Mouse (Mus musculus): ENCODE data around the gene Slc13a3. TPM values are rescaled to one million over a fixed set of nuclear protein-coding genes. Genes with fewer than 3 reads are reported as not detected.

The Slc13a3 gene
- total and polyA plus RNA-seq, 3 experiments: not detected

DNA sequence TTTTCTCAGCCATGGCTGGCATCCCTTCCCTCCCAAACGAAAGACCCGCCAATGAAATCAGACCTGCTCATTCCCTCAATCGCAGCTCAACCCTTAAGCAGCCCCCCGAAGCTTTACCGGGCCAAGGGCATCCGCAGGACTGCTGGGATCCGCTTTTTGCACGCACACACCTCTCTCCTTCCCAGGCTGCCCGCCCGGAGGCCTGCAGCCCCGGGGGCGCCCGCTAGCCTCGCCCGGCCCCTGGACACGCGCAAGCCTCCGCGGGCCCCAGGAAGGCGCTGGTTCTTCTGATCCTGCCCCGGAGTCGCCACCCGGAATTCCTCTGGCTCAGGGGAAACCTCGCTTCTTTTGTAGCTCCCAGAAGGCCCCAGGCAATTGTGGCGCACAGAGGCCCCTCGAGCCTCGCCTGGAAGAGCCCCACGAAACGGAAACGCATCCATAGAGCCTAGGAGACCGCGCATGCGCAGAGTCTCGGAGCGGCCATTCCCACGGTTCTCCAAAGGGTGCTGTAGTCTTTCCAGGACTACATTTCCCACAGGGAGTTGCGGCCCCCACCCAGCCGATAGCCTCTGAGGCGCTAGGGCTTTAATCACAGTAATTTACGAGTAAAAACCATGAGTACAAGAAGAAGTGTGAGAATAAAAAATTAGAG is 85.1 kb downstream of the Slc13a3 start, which contains the start of gene Zfp334:
Gene Zfp334, minus strand, starts transcription at position 416 of the 652 bp plus-strand sequence.
- peaks cover 81% of the 10 kb centered on the region for H3K27me3 ChIP-seq (replicated peaks)
- TF ChIP-seq BHLHE40 (IDR thresholded peaks at IDR 0.05; ENCODE audit: low read depth, low read length) (no peak), NRF1 (IDR thresholded peaks at IDR 0.05; ENCODE audit: low read depth, low read length) (no peak), HCFC1 (IDR thresholded peaks at IDR 0.05; ENCODE audit: low read depth, low read length) (no peak), POLR2A (IDR thresholded peaks at IDR 0.05; ENCODE audit: low read depth, low read length) (no peak), SIN3A (IDR thresholded peaks at IDR 0.05; ENCODE audit: low read length) (no peak), UBTF (IDR thresholded peaks at IDR 0.05; ENCODE audit: low read depth, low read length) (no peak), IRF4 (IDR thresholded peaks at IDR 0.05; ENCODE audit: low read depth, low read length) (no peak), MEF2A (IDR thresholded peaks at IDR 0.05; ENCODE audit: borderline replicate concordance, low read depth, low read length) (no peak), TCF12 (IDR thresholded peaks at IDR 0.05; ENCODE audit: low read depth, low read length) (no peak)
- no peak within 1 kb of the TSS for H3K9ac ChIP-seq (ENCODE audit: insufficient read depth, low read depth)
- in situ Hi-C loops (cut with MboI; ENCODE audit: low pct_ligation_motif_present, low pct_unique_long_range_greater_than_20kb, low sequenced_read_pairs): no loop called here
- peaks cover 3% of the 10 kb centered on the region for H3K9me3 ChIP-seq (replicated peaks; ENCODE audit: low read length)
- no peaks in the 10 kb centered on the region for H3K79me2 ChIP-seq (replicated peaks; ENCODE audit: control insufficient read depth, extremely low read depth, insufficient read depth, poor library complexity, severe bottlenecking)
- H3K4me1 ChIP-seq (ENCODE audit: control insufficient read depth in 1 of 2, insufficient read depth in 2 of 2): no peaks in the 10 kb centered on the region; a peak in 1 of 4 replicates
- dilution Hi-C loops (cut with MboI; ENCODE audit: extremely low pct_ligation_motif_present, extremely low pct_unique_long_range_greater_than_20kb, low sequenced_read_pairs): no loop called here
- no peak within 1 kb of the TSS for H3K4me2 ChIP-seq (ENCODE audit: insufficient read depth, low read depth, poor library complexity, severe bottlenecking)
- no peaks in the 10 kb centered on the region for H3K36me3 ChIP-seq (replicated peaks in 1 of 2; ENCODE audit: control insufficient read depth in 1 of 2, insufficient read depth in 1 of 2, low read length in 1 of 2)
- H3K4me3 ChIP-seq (replicated peaks in 1 of 3; ENCODE audit: low read depth in 2 of 3, low read length in 2 of 3, poor library complexity in 1 of 3): no peak within 1 kb of the TSS
- no peak within 1 kb of the TSS for H3K27ac ChIP-seq (ENCODE audit: insufficient read depth, low read depth)
- DNase-seq (ENCODE audit: extremely low read depth): no peak

DNA sequence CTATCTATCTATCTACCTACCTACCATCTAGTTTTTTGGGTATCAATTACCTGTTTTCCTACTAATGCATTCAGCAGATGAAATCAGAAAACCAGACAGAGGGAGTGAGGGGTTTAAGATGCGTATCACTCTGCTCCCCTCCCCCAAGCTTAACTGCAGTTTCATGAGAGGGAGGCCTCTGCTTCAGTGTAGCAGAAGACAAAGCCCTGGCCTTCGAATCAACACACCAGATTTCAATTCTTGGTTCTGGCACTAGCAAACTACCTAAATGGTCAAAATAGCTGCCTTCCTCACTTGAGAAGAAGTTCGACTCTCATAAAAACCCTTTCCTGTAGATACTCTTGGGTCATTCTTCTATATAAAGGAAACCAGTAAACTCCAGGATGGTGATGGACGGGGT is 85.7 kb downstream of the Slc13a3 start:
- Histone ChIP-seq H3K4me2 (ENCODE audit: insufficient read depth, low read depth, poor library complexity, severe bottlenecking) (no peak overlapping the region), H3K9ac (ENCODE audit: insufficient read depth, low read depth) (no peak overlapping the region), H3K4me3 (replicated peaks in 1 of 3; ENCODE audit: low read depth in 2 of 3, low read length in 2 of 3, poor library complexity in 1 of 3) (no peak overlapping the region), H3K36me3 (replicated peaks in 1 of 2; ENCODE audit: control insufficient read depth in 1 of 2, insufficient read depth in 1 of 2, low read length in 1 of 2) (no peaks in the 10 kb centered on the region), H3K4me1 (ENCODE audit: control insufficient read depth in 1 of 2, insufficient read depth in 2 of 2) (no peaks in the 10 kb centered on the region), H3K79me2 (replicated peaks; ENCODE audit: control insufficient read depth, extremely low read depth, insufficient read depth, poor library complexity, severe bottlenecking) (no peaks in the 10 kb centered on the region), H3K27me3 (replicated peaks) (peaks cover 79% of the 10 kb centered on the region), H3K9me3 (replicated peaks; ENCODE audit: low read length) (peaks cover 3% of the 10 kb centered on the region), H3K27ac (ENCODE audit: insufficient read depth, low read depth) (no peak overlapping the region)
- in situ Hi-C loops (cut with MboI; ENCODE audit: low pct_ligation_motif_present, low pct_unique_long_range_greater_than_20kb, low sequenced_read_pairs) (no loop called here), dilution Hi-C loops (cut with MboI; ENCODE audit: extremely low pct_ligation_motif_present, extremely low pct_unique_long_range_greater_than_20kb, low sequenced_read_pairs) (no loop called here)
- DNase-seq (ENCODE audit: extremely low read depth): no peak
- no peak for TF ChIP-seq SMC3 (IDR thresholded peaks at IDR 0.05; ENCODE audit: low read depth, low read length)
- no peak for TF ChIP-seq ZC3H11A (IDR thresholded peaks at IDR 0.05; ENCODE audit: low read depth, low read length)
- no peak for TF ChIP-seq BHLHE40 (IDR thresholded peaks at IDR 0.05; ENCODE audit: low read depth, low read length)
- no peak for TF ChIP-seq USF1 (IDR thresholded peaks at IDR 0.05; ENCODE audit: low read depth, low read length)
- no peak for TF ChIP-seq USF2 (conservative IDR thresholded peaks at IDR 0.05; ENCODE audit: low read depth, low read length)
- TF ChIP-seq ELF1 (IDR thresholded peaks at IDR 0.05; ENCODE audit: low read depth, low read length): no peak
- TF ChIP-seq ZNF384 (IDR thresholded peaks at IDR 0.05; ENCODE audit: low read depth, low read length): no peak
- no peak for TF ChIP-seq KAT2A (IDR thresholded peaks at IDR 0.05; ENCODE audit: insufficient replicate concordance, low read length)
- no peak for TF ChIP-seq JUN (IDR thresholded peaks at IDR 0.05; ENCODE audit: insufficient read depth, low read depth, low read length)
- TF ChIP-seq POLR2A (IDR thresholded peaks at IDR 0.05; ENCODE audit: low read depth, low read length): no peak
